Mouse (Mus musculus): Measurements from ENCODE around the gene Alyref.
"Not testable (repeated sequence)": the region's sequence is repeated elsewhere in the genome, so short reads cannot be mapped to it uniquely, and the experiment has no call there.

Alyref gene

DNA sequence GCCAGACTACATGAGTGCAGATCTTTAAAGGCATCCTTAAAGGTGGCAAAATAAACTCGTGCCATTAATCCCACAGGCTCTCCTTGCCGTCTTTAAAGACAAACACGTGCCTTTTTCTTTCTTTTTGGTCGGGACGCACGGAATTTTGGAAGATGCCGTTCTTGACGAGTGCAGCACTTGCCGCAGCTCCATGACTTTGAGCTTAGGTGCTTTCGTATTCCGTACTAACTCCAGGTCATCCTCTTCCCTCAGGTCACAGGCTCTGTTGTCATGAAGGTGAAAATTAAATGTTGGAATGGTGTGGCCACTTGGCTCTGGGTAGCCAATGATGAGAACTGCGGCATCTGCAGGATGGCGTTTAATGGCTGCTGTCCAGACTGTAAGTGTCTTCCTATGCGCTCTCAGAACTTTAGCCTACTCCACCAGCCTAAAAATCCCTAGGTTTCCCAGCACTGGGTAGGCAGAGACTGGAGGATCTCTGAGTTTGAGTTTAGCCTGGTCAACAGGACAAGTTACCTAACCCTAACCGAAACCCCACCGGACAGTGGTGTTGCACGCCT, 905 bp upstream of the Alyref start:
- DNase-seq (ENCODE audit: low read depth), result no peak

DNA sequence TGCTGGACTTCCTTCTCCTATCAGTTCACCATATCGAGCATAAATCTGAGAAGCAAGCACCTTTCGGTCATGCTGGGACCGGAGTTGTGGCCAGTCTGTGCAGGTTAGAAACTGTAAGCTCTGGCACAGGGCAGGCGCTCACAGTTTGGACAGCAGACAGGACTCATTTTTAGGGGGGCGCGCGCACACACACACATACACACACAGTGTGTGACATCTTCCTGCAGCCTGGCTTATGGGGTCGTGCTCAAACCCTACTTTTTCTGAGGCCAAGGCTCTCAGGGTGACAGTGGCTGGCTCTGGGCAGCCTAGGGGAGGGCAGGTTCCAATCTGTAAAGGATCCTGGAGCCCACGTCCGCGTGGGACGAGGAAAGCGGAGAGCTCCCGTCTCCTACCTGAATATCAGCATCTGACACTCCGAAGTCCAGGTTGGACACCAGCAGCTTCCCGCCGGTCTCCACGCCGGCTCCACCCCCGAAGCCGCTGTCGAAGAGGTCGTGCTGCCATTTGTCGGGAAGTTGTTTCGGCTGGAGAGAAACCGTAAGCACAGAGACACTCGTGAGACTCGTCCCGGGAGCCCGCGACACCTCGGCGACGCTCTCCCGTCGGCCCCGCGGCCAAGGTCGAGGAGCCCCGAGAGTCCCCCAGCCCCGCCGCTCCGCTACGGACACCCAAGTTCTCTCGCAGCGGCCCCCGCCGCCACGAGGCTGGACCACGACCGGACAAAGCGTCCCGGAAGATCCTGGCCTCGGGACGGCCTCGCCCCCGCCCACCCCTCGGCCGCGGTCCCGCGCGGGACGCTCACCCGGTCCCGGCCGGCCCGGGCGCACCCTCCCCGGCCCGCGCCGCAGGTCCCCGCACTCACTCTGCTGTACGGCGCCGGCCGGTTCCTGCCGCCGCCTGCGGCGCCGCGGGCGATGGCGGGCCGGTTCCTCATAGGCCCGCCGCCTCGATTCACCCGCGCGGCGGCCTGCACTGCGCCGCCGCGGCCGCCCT, 627 bp downstream of the Alyref start:
- peak; percentile 61 for DNase-seq (ENCODE audit: low read depth)

DNA sequence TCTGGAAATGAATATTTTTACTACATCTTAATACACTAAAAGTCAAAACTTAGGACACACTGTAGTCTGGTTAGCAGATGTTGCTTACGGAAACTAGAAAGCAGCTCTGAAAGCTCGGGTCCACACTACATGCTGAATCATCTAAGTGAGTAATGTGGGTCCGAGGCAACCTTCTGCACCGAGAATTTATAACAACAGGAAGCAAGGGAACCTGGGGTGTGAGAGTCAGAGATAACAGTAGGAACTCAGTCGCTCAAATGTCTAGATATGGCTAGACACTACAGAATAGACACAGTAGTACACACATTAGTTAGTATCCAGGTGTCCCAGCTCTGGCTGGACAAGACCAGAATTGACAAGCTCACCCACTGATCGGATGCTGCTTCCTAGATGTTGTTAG, 9.6 kb downstream of the Alyref start:
- no peak for DNase-seq (ENCODE audit: low read depth)

DNA sequence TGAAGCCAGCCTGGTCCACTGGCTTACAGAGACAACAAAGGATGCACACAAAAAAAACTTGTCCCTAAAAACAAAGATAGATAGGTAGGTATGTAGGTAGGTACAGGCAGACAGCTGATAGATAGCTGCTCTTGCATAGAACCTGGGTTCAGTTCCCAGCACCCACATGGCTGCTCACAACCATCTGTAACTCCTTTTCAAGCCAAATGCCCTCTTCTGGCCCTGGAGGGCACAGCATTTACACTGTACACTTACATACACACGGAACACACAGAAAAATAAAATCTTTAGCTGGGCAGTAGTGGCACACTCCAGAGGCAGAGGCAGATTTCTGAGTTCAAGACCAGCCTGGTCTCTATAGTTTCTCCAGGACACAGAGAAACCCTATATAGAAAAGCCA, 14.2 kb downstream of the Alyref start:
- no peak for DNase-seq (ENCODE audit: low read depth)

DNA sequence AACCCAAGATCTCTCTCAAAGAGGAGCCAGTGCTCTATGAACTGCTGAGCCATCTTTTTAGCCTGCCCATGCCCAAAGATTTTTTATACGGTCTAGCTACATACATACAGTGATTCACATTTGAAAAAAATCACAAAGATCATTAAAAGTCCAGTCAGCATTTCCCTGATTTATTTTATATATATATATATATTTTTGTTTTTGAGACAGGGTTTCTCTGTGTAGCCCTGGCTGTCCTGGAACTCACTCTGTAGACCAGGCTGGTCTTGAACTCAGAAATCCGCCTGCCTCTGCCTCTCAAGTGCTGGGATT, 15.2 kb downstream of the Alyref start:
- not testable (repeated sequence) for DNase-seq (ENCODE audit: low read depth)

DNA sequence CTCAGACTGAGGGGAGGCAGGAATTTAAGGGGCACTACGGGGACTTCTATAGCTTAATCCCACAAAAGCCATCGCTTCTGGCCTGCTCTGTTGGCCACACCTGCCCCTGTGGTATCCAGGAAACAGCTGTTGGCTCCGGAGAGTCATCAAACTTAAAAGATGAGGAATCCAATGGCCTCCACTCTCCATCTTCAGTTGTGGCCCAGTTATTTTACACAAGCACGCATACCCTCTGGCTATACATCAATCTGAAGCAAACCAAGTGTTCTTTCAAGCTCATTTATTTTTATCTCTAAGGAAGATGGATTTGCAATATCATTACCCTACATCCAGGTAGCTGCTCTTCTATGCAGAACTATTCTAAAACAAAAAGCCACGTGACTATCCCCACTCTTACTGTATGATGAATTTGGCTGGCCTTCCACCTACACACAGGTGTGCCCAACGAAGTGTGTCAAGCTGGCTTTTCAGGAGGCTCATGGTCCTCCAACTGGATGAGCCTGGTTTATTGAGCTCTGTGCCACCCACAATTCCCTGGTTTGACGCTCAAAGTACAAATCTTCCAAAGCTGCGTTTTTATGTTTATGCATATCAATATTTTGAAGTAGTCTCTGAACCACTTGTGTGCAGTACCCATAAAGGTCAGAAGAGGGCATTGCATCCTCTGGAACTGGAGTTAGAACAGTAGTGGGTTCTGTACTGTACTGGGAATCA, 15.7 kb downstream of the Alyref start:
- peak; percentile 85 for DNase-seq (ENCODE audit: low read depth)

DNA sequence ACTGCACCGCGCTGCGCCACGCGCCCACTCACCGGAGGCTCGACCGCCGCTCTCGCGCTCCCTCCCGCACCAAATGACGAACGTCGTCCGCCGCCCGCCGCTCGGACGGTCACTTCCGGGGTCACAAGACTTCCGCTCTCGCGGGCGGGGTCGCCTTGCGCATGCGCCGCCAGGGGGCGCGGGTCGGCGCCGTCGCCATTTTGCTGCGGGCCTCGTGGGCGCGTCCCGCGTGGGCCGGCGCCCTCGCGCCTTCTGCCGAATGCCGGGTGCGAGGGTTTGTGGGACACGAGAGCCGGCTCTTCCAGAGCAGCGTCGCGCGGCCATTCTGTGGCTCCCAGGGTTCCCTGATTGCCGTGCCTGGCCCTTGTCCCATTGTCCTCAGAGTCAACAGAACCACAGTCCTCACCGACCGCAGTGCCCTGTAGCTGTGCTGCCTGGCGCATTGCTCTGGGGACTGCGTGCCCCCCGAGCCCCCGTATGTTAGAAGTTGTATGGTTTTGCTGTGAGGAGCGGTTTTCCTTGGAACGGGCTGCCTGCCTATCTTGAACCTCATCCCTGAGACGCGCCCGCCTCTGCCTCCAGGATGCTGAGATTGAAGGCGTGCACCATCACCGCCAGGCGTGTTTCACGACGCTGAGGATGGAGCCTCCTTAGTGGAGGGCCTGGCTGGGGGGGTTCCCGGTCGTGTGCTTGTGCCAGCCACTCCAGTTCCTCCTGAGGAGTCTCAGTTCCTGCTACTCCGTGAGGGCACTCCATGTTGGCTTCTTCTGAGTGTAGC, 16.5 kb downstream of the Alyref start, which contains the start of gene Arhgdia:
Gene Arhgdia, minus strand, starts transcription at position 135 of the 778 bp plus-strand sequence.
- DNase-seq (ENCODE audit: low read depth), result peak; percentile 93

DNA sequence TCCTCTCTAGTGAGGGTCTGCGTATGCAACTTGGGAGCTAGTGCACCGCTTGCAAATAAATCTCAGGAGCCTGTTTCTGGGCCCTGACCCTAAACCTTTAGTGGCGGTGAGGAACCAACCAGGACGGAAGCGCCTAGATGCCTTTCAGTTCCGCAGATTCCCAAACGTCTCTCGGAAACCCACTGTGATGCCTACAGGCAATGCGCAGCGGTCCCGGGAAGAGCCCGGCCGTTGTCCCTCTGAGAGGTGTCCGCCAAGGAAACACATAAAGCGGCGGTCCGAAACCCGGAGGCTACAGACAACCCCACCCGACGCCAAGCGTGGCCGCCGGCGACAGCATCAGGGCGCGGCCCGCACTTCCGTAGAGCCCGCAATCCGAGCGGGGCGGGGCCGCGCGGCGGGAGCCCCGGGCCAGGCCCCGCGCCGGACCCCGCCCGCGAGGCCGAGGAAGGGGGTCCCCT, 17.3 kb downstream of the Alyref start:
- DNase-seq (ENCODE audit: low read depth), result peak; percentile 68

DNA sequence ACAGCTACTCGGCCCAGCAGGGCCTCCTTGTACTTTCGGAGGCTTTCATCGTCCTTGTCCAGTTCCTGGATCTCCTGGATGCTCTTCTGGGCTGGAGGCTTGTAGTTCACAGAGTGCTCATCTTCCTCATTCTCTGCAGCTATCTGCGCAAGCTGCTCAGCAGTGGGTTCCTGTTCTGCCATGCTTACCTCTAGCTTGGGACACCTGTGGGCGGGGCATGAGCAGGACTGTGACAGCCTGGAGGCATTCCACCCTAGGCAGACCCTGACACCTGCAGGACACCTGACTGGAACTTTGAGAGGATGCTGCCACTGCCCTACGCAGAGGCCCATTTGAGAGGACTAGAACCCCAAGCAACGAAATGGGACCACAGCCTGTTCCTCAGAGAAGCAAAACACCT, 18.0 kb downstream of the Alyref start:
- peak; percentile 60 for DNase-seq (ENCODE audit: low read depth)

DNA sequence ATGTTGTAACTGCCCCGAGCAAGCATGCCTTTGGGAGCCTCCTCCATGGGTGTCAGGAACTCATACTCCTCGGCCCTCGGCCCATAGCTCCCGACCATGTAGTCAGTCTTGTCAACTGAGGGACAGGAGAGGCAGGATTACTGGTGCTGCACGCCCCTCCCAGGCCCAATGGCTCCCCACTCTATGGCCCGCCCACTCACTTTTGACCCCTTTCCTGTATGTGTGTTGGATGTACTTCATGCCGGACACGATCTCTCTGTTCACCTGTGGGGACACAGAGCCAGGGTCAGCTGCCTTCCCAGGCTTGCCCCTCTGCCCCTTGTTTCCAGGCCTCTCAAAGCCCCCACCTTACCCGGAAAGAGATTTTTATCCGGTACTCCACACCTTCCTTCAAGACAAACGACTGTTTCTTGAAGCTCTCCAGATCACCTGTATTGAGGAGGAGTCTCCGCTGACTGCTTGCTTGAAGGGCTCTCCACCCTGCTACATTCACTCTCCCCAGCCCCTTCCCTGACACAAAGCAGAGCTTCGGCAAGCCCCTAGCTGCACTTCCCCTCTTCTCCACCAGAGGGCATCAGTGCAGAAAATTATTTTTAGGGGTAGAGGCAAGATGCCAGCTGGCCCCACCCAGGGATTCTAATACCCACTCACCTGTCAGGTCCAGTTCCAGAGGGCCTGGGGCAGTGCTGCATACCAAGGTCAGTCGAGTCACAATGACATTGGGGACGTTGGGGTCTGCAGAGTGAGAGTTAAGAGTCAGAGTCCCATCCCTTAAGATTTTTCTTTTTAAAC, 18.7 kb downstream of the Alyref start:
- peak; percentile 91 for DNase-seq (ENCODE audit: low read depth)

DNA sequence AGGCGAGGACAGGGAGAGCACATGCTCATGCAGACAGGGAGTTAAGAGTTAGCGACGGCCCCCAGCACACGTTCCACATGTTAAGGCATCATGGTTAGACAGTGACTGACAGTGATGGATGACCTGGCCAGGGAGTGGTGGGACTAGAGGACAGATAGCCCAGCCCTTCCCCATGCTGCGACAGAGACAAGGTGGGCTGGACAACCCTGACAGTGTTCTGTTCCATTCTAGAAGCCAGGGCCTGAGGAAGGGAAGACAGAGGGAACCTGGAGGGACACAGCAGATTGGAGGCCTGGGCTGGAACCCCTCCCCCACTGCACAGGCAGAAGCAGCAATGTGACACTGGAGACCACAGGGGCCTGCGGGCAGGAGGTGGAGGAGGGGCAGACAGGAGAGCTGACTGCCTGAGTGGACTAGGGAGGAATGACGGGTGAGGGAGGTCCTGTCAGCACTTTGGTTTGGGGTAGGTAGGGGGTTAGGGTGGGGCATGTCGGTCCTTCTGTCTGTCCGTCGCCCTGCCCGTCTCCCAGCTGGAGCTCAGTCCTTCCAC, 19.4 kb downstream of the Alyref start:
- DNase-seq (ENCODE audit: low read depth), result no peak

DNA sequence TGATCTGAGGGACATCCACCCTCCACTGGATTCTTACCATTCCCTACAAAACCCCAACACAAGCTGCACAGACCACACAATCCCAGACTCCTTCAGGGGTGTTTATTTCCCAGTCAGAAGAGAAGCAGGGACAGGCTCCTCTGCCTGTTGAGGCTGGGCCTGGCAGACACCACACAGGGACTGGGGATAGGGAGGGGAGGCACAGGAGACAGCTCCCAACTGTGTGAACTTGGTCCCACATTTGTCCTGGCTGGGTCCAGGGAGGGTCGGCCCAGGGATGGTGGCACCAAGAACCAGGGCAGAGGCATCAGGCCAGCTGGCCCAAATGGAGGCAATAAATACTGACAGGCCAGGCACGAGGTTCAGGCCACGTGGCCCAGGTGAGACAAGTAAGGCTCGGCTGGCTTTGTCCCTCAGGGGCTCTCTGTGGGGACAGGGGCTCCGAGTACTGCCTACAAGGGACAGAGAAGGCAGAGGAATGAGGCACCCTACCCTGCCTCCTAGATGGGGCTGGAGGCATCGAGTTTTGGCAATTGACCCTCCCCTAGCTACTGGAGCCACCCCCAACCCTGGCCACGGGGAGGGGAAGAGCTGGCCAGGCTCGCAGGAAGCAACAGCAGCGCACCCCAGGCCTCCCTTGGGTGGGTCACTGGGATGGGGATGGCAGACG, 20.0 kb downstream of the Alyref start:
- no peak for DNase-seq (ENCODE audit: low read depth)

DNA sequence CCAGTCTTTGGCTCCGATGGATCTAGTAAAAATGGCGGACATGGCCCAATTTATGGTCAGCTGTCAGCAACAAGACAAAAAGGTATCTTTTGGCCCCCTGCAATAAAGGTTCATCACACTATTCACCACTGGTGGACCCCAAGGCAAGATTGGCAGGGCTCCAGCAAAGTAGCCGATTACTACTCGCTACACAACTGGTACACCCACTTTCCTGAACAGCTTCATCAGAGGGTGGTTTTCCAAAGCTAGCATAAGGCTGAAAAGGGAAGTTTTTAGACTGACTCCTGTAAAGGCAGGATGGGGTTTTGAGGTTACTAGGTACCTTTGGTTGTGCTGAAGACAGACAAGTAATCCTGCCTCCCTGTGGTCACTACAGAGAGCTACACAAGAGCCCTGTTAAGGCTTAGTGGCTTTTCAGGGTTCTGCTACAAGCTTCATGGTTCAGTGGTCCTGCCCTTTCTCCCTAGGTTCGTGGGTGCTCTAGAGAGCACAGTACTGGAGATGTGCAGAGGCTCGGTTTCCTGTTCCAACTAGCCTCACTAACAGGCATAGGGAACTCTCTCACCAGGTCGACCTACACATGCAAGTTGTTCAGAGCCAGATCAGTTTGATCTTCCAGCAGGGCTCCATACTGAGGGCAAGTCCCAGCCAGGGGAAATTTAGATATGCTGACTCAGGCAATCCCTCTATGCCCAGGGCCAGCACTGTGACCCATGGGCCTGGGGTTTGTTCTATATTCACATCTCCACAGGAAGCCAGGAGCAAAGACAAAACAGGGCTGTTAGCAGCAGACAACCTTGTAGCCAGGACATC, 20.7 kb downstream of the Alyref start:
- DNase-seq (ENCODE audit: low read depth), result peak; percentile 70

DNA sequence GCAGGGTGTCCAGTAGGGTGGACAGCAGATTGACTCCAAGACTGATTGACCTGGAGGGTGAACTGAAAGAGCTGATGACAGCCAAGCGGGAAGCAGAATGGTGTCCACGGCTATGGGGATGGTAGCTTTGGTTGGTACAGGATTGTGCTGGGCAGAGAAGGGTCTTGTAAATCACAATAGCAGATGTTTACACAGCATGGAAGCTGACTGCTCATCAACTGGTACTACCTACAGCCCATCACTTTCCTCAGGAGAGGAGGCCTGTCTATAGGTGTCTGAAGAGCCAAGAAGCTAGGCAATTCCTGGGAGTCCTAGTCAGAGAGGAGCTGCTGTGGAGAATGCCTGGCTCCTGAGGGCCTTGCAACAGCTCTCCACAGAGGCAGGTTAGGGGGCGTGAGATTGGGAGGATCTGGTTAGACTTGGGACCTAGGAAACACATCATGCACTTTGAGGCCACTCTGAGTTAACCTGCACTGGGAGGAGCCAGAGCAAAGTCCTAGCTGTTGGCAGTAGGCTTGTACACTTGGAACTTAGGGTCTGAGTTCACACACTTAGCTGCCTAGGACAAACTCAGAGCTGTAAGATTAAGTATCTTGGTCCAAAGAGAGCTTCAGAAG, 21.7 kb downstream of the Alyref start:
- no peak for DNase-seq (ENCODE audit: low read depth)

DNA sequence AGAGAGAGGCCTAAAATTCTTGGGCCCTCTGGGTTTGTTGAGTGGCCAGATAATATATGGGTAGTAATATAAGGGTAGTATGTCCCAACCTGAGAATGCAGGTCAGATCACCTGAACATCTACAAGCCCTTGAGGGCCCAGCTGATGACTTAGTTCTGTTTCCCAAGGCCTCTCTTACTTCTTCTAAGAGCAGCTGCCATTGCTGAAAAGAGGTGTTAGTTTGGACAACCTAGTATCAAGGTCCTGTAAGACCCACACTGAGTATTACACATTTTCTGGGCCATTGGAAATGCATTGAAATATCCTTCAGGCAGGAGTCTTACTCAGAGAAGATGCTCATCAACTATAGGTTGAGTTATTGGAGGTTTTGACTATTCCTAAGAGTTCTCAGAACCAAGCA, 22.2 kb downstream of the Alyref start:
- no peak for DNase-seq (ENCODE audit: low read depth)

DNA sequence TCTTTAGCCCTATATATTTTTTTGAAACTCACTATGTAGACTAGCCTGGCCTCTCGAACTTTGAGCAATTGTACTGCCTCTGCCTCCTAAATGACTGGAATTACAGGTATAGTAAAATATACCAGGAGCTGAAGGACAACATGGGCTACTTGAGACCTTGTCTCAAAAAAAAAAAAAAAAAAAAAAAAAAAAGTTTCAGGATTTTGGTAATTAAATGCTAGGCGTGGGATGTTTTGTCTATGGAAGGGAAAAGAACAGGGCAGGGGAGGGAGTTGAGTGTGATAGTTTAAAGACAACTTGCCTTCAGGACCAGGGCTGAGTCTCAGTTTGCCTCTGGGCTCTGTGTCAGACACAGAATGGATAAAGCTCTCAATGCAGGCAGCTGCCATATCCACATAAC, 23.1 kb downstream of the Alyref start:
- no peak for DNase-seq (ENCODE audit: low read depth)

DNA sequence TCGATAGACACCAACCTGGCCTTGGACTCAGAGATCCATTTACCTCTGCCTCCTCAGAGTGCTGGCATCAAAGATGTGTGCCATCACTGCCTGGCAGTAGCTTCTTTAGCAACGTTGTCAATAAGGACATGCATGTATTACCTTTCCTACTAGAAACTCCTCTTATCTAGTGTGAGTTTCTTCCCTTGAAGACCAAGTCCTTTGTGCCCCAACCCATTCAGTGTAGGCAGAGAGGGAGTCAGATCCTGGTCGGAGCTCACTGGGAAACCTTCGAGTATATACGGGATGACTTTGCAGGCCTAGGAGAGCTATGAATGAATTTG, 23.9 kb downstream of the Alyref start:
- peak; percentile 53 for DNase-seq (ENCODE audit: low read depth)

DNA sequence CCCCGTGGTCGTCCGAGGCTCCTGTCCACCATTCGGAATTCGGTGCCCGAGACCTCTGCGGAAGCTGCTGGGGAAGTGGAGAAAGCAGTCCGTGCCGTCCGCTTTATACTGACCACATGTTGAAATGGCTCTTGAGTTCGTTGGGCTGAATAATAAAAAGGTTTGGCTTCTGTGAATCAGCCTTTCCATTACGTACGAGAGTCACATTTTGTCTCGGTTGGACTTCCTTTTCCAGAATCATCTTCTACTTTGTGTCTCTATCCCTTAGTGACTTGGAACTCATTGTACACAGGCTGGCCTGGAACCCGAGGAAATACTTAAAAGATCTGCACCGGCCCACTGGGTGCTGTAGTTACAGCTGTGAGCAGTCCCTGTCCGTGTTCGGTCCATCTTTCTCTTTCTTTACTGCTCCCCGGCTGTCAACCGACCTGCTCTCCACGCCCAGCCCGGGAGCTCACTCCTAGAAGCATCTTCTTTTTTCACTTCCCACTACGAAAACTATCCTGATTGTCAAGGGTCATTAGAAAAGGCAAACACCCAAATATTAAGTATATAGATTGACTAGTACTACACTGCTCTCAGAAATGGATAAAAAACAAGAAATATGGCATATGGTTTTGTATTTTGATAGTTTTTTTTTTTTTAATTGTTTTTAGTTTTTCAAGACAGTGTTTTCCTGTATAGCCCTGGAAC, 24.4 kb downstream of the Alyref start:
- DNase-seq (ENCODE audit: low read depth), result peak; percentile 87

All from induced T-regulatory cell, adult 2 months (primary cell).